Mouse (Mus musculus): ENCODE results near the gene Prdx6b.

The Prdx6b gene

DNA sequence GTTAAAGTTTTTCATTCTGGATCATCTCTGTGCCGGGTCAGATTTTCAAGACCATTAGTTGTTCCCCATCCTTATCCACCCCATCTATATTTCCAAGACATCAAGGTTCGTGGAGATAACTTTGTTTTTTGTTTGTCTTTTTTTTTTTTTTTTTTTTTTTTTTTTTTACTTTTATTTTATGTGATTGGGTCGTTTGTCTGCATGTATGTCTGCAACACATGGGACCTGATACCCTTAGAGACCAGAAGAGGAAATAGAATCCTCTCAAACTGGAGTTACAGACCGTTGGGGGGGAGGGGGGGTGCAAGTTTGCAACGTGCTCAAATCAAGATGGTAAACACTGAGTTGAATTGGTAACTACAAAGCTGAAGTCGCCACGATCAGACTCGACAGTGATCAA, at the start of gene Prdx6b:
Gene Prdx6b, plus strand, starts transcription at position 301 of the 400 bp plus-strand sequence.
- no peak for DNase-seq (ENCODE audit: low read depth, low spot score)

DNA sequence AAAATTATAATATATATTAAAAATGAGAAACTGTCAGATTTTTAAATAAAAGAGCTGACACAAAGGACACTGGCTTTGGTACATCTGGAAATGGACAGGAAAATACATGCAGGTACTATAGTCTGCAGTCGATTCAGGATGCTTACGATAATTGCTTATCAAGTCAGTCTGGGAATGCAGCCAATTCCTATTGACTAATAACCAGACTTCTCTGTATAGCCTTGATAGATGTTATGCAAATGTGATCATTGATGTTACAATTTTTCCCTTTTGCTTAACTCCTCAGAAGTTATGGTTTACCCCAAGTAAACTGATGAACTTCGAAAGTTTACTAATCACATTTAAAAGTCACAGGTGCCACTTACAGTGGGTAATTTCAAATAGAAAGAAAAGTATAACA, 44.8 kb upstream of the Prdx6b start:
- no peak for DNase-seq (ENCODE audit: low read depth, low spot score)

DNA sequence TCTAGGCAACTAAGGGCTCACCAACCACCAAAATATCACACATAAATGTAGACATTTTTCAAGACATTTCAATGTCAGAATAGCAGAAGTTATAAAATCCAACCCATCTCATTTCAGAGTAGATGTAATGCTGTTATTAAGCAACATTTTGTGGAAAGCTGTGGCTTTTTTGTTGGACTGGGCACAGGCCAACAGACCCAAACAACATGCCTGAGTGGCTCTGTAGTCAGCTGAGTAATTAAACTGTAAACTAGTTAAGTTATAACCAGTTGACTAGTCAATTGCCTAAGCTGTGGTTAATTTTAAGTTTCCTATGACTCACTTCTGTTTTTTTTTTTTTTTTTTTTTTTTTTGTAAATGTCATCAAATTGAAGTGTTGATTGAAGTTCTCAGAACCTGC, 44.4 kb upstream of the Prdx6b start:
- no peak for DNase-seq (ENCODE audit: low read depth, low spot score)

DNA sequence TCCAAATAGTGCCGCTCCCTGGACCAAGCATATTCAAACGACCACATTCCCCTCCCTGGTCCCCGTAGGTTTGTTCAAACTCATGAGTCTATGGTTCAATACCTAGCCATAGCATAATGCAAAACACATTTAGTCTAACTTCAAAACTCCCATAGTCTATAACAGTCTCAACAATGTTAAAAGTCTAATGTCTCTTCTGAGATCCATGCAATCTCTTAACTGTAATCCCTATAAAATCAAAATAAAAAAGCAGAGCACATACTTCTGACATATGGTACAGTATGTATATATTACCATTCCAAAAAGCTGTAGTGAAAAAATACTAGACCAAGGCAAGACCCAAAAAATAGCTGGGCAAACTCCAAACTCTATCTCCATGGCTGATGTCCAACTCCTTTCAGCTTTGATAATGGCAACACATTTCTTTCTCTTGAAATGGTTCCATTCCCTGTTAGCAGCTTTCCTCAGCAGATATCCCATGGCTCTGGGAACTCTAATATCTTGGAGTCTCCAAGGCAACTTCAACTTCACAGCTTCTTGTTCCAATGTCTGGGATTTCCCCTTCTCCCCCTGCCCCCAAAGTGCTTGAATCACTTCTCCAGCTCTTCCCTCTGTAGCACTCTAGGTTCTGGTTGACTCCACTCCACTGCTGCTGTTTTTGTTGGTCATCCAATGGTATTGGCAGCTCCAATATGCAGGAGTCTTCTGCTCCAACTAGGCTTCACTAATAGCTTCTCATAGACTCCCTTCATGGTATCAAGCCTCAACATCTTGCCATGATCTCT, 32.2 kb upstream of the Prdx6b start:
- no peak for DNase-seq (ENCODE audit: low read depth, low spot score)

GRCm38 (mm10) chr2:80266894-80267293, 25.4 kb upstream of the Prdx6b start:
- DNase-seq (ENCODE audit: low read depth, low spot score): peak; percentile 23

- DNase-seq (ENCODE audit: low read depth, low spot score): peak; percentile 8
Measured at GRCm38 (mm10) chr2:80268053-80268452, 24.2 kb upstream of the Prdx6b start.

DNA sequence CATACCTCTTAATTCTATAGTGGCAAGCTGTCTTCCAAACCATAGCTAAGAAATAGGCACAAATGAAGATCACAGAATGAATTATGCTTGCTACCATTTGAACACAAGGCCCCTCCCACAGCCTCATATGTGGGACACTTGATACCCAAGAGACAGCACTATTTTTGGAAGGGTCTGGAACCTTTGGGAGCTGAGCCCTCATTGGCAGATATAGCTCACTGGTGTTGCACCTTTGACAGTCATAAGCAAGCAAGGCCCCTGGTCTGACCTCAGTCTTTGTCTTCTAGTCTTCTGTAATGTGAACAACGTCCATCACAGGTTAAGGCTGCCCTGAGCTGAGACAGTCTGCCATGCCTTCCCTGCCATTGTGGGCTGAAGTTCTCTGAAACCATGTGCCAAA, 20.8 kb upstream of the Prdx6b start:
- DNase-seq (ENCODE audit: low read depth, low spot score): no peak

GRCm38 (mm10) chr2:80273038-80273437, 19.2 kb upstream of the Prdx6b start:
- DNase-seq (ENCODE audit: low read depth, low spot score): no peak

DNA sequence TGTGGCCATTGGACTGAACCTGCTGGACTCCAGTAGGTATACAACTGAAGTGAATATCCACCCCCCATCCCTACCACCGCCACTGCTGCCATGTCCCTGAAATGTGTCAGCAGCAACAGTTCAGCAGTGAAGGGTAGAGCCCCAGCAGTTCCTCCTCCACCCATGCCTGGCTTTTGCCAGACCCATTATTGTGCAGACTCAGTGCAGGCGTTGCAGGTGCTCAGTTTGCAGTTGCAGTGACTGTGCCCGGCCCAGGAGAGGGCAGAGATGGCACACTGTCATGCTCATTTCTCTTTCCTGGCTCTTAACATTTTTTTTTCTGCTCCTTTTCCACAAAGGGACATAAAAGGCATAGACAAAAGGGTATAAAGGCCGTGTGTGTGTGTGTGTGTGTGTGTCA, 18.5 kb upstream of the Prdx6b start:
- DNase-seq (ENCODE audit: low read depth, low spot score): no peak

GRCm38 (mm10) chr2:80275136-80275535, 17.1 kb upstream of the Prdx6b start:
- peak; percentile 6 for DNase-seq (ENCODE audit: low read depth, low spot score)

DNA sequence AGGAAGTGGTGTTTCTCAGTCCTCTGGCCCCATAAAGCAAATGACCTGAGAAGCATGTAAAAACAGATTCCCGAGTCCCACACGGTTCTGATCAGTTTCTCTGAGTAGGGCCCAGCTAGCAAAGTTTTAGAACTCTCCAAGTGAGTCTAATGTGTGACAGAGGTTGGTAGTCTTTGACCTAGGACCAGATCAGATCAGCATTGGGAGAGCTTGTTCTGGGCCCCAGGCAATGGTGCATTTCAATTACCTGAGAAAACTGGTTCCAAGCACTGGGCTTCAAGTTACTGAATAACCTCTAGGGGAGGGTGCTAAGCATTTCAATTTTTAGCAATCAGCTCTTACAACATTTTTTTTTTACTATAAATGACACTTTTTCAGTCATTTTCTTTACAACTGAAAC, 10.1 kb upstream of the Prdx6b start:
- DNase-seq (ENCODE audit: low read depth, low spot score): no peak

DNA sequence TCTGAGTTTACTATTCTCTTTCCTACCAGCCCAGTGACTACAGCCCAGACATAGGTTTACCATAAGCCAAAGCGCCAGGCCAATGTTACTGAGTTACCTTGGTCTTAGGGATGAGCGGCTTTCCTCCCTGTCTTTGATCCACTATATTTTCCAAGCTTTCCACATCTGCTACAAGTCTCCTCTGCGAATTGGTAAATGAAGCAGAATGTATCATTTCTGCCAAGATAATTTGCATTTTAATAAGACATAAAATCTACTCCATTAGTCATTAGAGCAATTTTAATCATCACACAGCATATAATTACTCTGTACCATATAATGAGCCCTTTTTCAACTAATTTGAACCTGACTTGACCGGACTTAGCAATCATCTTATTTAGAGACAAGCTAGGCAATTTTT, 5.9 kb upstream of the Prdx6b start:
- DNase-seq (ENCODE audit: low read depth, low spot score): no peak

DNA sequence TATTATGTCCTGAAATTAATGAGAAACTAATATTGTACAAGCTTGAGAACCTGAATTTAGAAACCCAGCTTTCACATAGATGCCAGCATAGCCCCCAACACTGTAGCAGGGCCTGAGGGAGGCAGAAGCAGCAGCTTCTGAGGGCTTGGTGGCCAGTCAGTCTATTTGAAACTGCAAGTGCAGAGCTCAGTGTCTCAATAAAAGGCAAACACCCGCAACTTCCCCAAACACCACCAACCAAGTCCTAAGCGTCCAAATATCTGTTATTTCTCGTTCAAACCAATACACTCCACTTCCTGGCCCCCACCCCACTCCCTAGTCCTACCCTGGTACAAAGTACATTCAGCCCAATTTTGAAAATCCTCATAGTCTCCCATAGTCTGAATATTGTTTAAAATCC, 6.1 kb downstream of the Prdx6b start:
- DNase-seq (ENCODE audit: low read depth, low spot score): no peak

DNA sequence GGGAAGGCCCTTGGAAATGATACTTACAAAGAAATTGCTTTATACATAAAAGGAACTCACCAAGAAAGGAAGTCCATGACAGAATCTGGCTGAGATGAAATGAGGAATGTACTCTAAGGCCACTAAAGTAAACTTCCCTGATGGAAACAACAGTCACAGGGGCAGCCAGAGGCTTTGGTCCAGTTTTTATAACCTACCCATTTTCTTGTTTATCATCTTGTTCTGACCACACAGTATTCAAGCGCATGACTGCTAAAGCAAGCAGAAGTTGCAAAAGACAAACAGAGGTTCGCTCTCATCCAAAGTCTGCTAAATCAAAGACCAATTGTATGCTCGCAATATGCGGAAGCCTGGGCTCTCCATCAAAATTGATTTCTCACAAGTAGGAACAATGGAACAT, 8.5 kb downstream of the Prdx6b start:
- DNase-seq (ENCODE audit: low read depth, low spot score): no peak

DNA sequence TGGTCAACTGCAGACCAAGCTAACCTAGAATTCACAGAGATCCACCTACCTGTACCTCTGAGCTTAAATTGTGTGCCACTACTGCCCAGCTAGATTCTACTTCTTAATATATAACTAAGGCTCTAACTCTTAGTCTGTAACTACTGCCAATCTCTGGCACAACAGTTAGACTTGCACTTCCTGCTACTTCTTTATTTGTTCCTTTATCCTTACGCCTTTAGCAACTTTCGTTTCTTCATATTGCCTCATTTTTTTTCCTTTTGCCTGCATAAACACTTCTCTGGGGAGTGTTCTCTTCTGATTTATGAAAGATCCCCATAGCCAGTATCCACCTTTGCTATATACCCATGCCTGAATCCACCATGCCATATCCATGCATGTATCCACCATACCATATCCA, 11.7 kb downstream of the Prdx6b start:
- DNase-seq (ENCODE audit: low read depth, low spot score): no peak

DNA sequence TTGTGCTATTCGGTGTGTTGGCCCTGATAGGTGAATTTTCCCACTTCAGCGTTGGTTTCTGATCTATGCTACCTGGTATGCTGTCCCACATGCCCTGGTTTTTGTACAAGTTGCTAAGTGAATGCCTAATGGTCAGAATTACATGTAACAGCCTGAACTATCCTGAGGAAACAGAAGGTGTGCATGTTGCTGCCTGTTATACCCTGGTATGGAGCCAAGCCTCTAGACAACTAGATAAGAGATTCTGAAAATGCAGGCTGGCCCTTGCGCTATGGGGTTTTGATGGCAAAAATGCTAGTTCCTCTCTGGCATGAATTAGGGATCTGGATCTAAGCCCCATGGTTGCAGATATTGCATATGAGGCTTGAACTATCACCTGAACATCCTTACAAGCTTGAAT, 15.4 kb downstream of the Prdx6b start:
- DNase-seq (ENCODE audit: low read depth, low spot score): no peak

GRCm38 (mm10) chr2:80309775-80310174, 17.5 kb downstream of the Prdx6b start:
- DNase-seq (ENCODE audit: low read depth, low spot score): no peak

GRCm38 (mm10) chr2:80310772-80311171, 18.5 kb downstream of the Prdx6b start:
- no peak for DNase-seq (ENCODE audit: low read depth, low spot score)

- DNase-seq (ENCODE audit: low read depth, low spot score): no peak
Measured at GRCm38 (mm10) chr2:80311350-80311749, 19.1 kb downstream of the Prdx6b start.

DNA sequence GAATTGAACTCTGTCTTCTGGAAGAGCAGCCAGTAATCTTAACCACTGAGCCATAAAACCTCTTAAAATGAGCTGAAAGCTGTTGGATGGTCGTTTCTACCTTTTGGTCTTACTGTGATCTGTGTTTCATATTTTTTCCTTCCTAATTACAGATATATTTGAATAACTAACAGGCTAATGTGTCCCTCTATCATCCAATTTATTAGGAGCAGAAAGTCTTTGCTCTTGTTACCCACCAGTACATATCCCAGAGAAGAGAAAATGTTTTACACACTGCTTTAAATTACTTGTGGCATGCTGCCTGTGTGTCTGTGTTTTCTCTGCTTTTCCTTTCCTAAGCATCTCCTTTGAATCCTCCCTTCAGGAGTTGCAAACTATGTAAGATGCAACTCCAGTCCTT, 21.9 kb downstream of the Prdx6b start:
- DNase-seq (ENCODE audit: low read depth, low spot score): no peak

DNA sequence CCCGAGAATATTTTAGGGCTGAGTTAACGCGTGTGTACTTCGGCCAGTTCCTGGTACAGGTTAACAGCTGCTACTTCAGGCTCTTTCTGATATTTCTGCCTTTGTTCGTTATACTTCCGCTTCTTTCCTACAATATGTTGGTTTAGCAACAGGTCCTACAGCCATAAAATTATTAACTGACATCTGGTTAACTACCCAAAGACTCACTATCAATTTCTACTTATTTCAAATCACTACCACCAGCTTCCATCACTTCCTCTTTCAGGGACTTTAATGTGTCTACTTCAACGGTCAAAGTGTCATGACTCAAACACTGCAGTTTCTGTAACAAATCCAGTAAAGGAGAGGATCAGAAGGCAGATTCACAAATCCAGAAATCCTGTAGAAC, 22.6 kb downstream of the Prdx6b start:
- no peak for DNase-seq (ENCODE audit: low read depth, low spot score)

GRCm38 (mm10) chr2:80315242-80316161, 23.2 kb downstream of the Prdx6b start, which contains the start of gene Dnajc10:
Gene Dnajc10 (plus strand): TSS chr2:80315466.
- peak; percentile 69 for DNase-seq (ENCODE audit: low read depth, low spot score)

- DNase-seq (ENCODE audit: low read depth, low spot score): no peak
Measured at GRCm38 (mm10) chr2:80322878-80323277, 30.6 kb downstream of the Prdx6b start.
